Mouse (Mus musculus) CH12.LX (cell line): ENCODE measurements around the gene Tbc1d2. TPM values are rescaled to one million over a fixed set of nuclear protein-coding genes. Genes with fewer than 3 reads are reported as not detected.

Experiments
- DNase-seq: peaks from one replicate; pipeline ENCODE4 v3.0.0-alpha.2; 2013; ENCODE audit errors: extremely low read depth
- H3K27ac ChIP-seq: 2 replicates; pipeline ENCODE4 v1.5.1; 2012; ENCODE audit warnings: low read depth, mild to moderate bottlenecking, control low read depth, moderate library complexity; ENCODE audit not compliant: insufficient read depth
- H3K27me3 ChIP-seq: replicated peaks from 2 replicates; pipeline ENCODE3; 2012; ENCODE audit warnings: inconsistent platforms
- H3K36me3 ChIP-seq, 2 experiments: replicated peaks in 1 of 2; 2 replicates each; pipeline versions ENCODE3 to v1.6.1; 2012; ENCODE audit warnings: inconsistent platforms in 1 of 2, low read length in 1 of 2, mild to moderate bottlenecking in 1 of 2, mixed read lengths in 1 of 2, moderate library complexity in 1 of 2; ENCODE audit not compliant: control insufficient read depth in 1 of 2, insufficient read depth in 1 of 2
- H3K4me1 ChIP-seq, 2 experiments: 2 replicates each; pipeline ENCODE4 v1.6.1; 2012; ENCODE audit warnings: inconsistent platforms in 1 of 2, moderate library complexity in 1 of 2; ENCODE audit not compliant: insufficient read depth in 2 of 2, control insufficient read depth in 1 of 2
- H3K4me2 ChIP-seq: 2 replicates; pipeline ENCODE4 v1.6.1; 2012; ENCODE audit warnings: low read depth, mild to moderate bottlenecking, control low read depth; ENCODE audit not compliant: poor library complexity, insufficient read depth, severe bottlenecking
- H3K4me3 ChIP-seq, 3 experiments: fragments of 150-350 bp in 1 of 3; sonication (generic) in 1 of 3; replicated peaks in 1 of 3; 2 replicates each; pipeline versions ENCODE3 to v1.5.1; 2011 to 2012; ENCODE audit warnings: low read depth in 2 of 3, low read length in 2 of 3, mild to moderate bottlenecking in 2 of 3, moderate library complexity in 2 of 3, control low read depth in 1 of 3, improper control_type of control experiment in 1 of 3, inconsistent platforms in 1 of 3, mixed read lengths in 1 of 3; ENCODE audit not compliant: poor library complexity in 1 of 3
- H3K79me2 ChIP-seq: replicated peaks from 2 replicates; pipeline ENCODE4 v1.6.1; 2012; ENCODE audit warnings: mild to moderate bottlenecking, moderate library complexity; ENCODE audit not compliant: control insufficient read depth, poor library complexity, insufficient read depth, severe bottlenecking; ENCODE audit errors: extremely low read depth
- H3K9ac ChIP-seq: 2 replicates; pipeline ENCODE4 v1.6.1; 2012; ENCODE audit warnings: low read depth, mild to moderate bottlenecking, control low read depth, moderate library complexity; ENCODE audit not compliant: insufficient read depth
- H3K9me3 ChIP-seq: replicated peaks from 2 replicates; pipeline ENCODE3; 2012; ENCODE audit warnings: low read length, inconsistent platforms, mixed read lengths
- BHLHE40 ChIP-seq: IDR thresholded peaks from 2 replicates; pipeline ENCODE4 v1.6.1; 2011; ENCODE audit warnings: mild to moderate bottlenecking, low read depth, low read length, improper control_type of control experiment
- CHD1 ChIP-seq: IDR thresholded peaks from 2 replicates; pipeline ENCODE4 v1.6.1; 2012; ENCODE audit warnings: low read depth, low read length, improper control_type of control experiment, inconsistent platforms
- CHD2 ChIP-seq: IDR thresholded peaks from 2 replicates; pipeline ENCODE4 v1.6.1; 2011; ENCODE audit warnings: low read length, improper control_type of control experiment
- CTCF ChIP-seq, 2 experiments: IDR thresholded peaks in 1 of 2; conservative IDR thresholded peaks in 1 of 2; 2 replicates each; pipeline ENCODE4 v1.5.1; 2011 to 2012; ENCODE audit warnings: low read depth in 2 of 2, low read length in 2 of 2, improper control_type of control experiment in 1 of 2, inconsistent platforms in 1 of 2, mild to moderate bottlenecking in 1 of 2, moderate library complexity in 1 of 2
- E2F4 ChIP-seq: IDR thresholded peaks from 2 replicates; pipeline ENCODE4 v1.6.1; 2011; ENCODE audit warnings: low read depth, low read length, improper control_type of control experiment; ENCODE audit not compliant: insufficient replicate concordance
- ELF1 ChIP-seq: IDR thresholded peaks from 2 replicates; pipeline ENCODE4 v1.6.1; 2014; ENCODE audit warnings: low read depth, mild to moderate bottlenecking, inconsistent platforms, low read length, improper control_type of control experiment
- EP300 ChIP-seq: IDR thresholded peaks from 2 replicates; pipeline ENCODE4 v1.6.1; 2011; ENCODE audit warnings: low read length, improper control_type of control experiment
- ETS1 ChIP-seq: conservative IDR thresholded peaks from 2 replicates; pipeline ENCODE4 v1.6.1; 2012; ENCODE audit warnings: low read depth, mild to moderate bottlenecking, inconsistent platforms, low read length, improper control_type of control experiment, moderate library complexity
- GABPA ChIP-seq: IDR thresholded peaks from 2 replicates; pipeline ENCODE4 v1.6.1; 2012; ENCODE audit warnings: low read depth, low read length, improper control_type of control experiment, inconsistent platforms; ENCODE audit not compliant: insufficient replicate concordance
- HCFC1 ChIP-seq: IDR thresholded peaks from 2 replicates; pipeline ENCODE4 v1.6.1; 2012; ENCODE audit warnings: low read depth, mild to moderate bottlenecking, inconsistent platforms, low read length, improper control_type of control experiment
- JUND ChIP-seq: conservative IDR thresholded peaks from 2 replicates; pipeline ENCODE4 v1.6.1; 2011; ENCODE audit warnings: low read depth, low read length, improper control_type of control experiment
- KAT2A ChIP-seq: IDR thresholded peaks from 2 replicates; pipeline ENCODE4 v1.6.1; 2012; ENCODE audit warnings: low read length, improper control_type of control experiment, inconsistent platforms; ENCODE audit not compliant: insufficient replicate concordance
- MAFK ChIP-seq: IDR thresholded peaks from 2 replicates; pipeline ENCODE4 v1.6.1; 2011; ENCODE audit warnings: low read length, improper control_type of control experiment; ENCODE audit not compliant: insufficient replicate concordance
- MAZ ChIP-seq: IDR thresholded peaks from 2 replicates; pipeline ENCODE4 v1.6.1; 2012; ENCODE audit warnings: low read depth, mild to moderate bottlenecking, inconsistent platforms, low read length, improper control_type of control experiment, moderate library complexity
- MEF2A ChIP-seq: IDR thresholded peaks from 2 replicates; pipeline ENCODE4 v1.6.1; 2014; ENCODE audit warnings: low read depth, mild to moderate bottlenecking, inconsistent platforms, low read length, improper control_type of control experiment, borderline replicate concordance
- MYC ChIP-seq: IDR thresholded peaks from 2 replicates; pipeline ENCODE4 v1.6.1; 2011; ENCODE audit warnings: low read depth, mild to moderate bottlenecking, improper control_type of control experiment, low read length
- NELFE ChIP-seq: IDR thresholded peaks from 2 replicates; pipeline ENCODE4 v1.6.1; 2011; ENCODE audit warnings: low read depth, low read length, improper control_type of control experiment
- NRF1 ChIP-seq: IDR thresholded peaks from 2 replicates; pipeline ENCODE4 v1.6.1; 2014; ENCODE audit warnings: low read depth, mild to moderate bottlenecking, inconsistent platforms, low read length, improper control_type of control experiment, moderate library complexity
- PAX5 ChIP-seq: IDR thresholded peaks from 2 replicates; pipeline ENCODE4 v1.6.1; 2012; ENCODE audit warnings: low read length, inconsistent platforms, mixed read lengths
- POLR2A ChIP-seq: IDR thresholded peaks from 2 replicates; pipeline ENCODE4 v1.6.1; 2011; ENCODE audit warnings: low read depth, mild to moderate bottlenecking, improper control_type of control experiment, low read length
- POLR2AphosphoS2 ChIP-seq: IDR thresholded peaks from 2 replicates; pipeline ENCODE4 v1.6.1; 2011; ENCODE audit warnings: low read depth, low read length, improper control_type of control experiment
- RAD21 ChIP-seq: IDR thresholded peaks from 2 replicates; pipeline ENCODE4 v1.6.1; 2011; ENCODE audit warnings: low read depth, mild to moderate bottlenecking, low read length, improper control_type of control experiment, moderate library complexity
- RCOR1 ChIP-seq: conservative IDR thresholded peaks from 2 replicates; pipeline ENCODE4 v1.6.1; 2012; ENCODE audit warnings: low read depth, mild to moderate bottlenecking, inconsistent platforms, low read length, improper control_type of control experiment
- SMC3 ChIP-seq: IDR thresholded peaks from 2 replicates; pipeline ENCODE4 v1.6.1; 2011; ENCODE audit warnings: low read depth, low read length, improper control_type of control experiment
- TBP ChIP-seq: conservative IDR thresholded peaks from 2 replicates; pipeline ENCODE4 v1.6.1; 2011; ENCODE audit warnings: low read depth, low read length, improper control_type of control experiment
- TCF12 ChIP-seq: IDR thresholded peaks from 2 replicates; pipeline ENCODE4 v1.6.1; 2014; ENCODE audit warnings: low read depth, mild to moderate bottlenecking, inconsistent platforms, low read length, improper control_type of control experiment
- UBTF ChIP-seq: IDR thresholded peaks from 2 replicates; pipeline ENCODE4 v1.6.1; 2012; ENCODE audit warnings: low read depth, mild to moderate bottlenecking, inconsistent platforms, low read length, improper control_type of control experiment, moderate library complexity
- ZC3H11A ChIP-seq: IDR thresholded peaks from 2 replicates; pipeline ENCODE4 v1.6.1; 2012; ENCODE audit warnings: low read depth, mild to moderate bottlenecking, inconsistent platforms, low read length, improper control_type of control experiment
- ZKSCAN1 ChIP-seq: IDR thresholded peaks from 2 replicates; pipeline ENCODE4 v1.6.1; 2012; ENCODE audit warnings: low read depth, inconsistent platforms, low read length, improper control_type of control experiment, borderline replicate concordance
- ZNF384 ChIP-seq: IDR thresholded peaks from 2 replicates; pipeline ENCODE4 v1.6.1; 2012; ENCODE audit warnings: low read depth, low read length, improper control_type of control experiment, inconsistent platforms
- dilution Hi-C: fragments of 300-500 bp; cut with MboI; formaldehyde crosslinking; loops from 2 replicates; pipeline ENCODE4 v1.14.3; 2020; ENCODE audit warnings: low sequenced_read_pairs; ENCODE audit not compliant: extremely low pct_unique_long_range_greater_than_20kb, extremely low pct_ligation_motif_present
- in situ Hi-C: fragments of 300-500 bp; cut with MboI; formaldehyde crosslinking; loops from 3 replicates; pipeline ENCODE4 v1.14.3; 2019; ENCODE audit warnings: low sequenced_read_pairs, low pct_ligation_motif_present, low pct_unique_long_range_greater_than_20kb, mixed read lengths
- polyA plus RNA-seq: library from polyadenylated mRNA; unstranded; fragments of >175 nt; gene quantifications from 2 replicates; pipeline ENCODE4 v1.2.1, GENCODE M21; 2012; ENCODE audit warnings: low read depth; ENCODE audit not compliant: insufficient read length
- total RNA-seq, 2 experiments: library from RNA; depleted of rRNA; stranded (reverse); fragments of 300-350 nt in 1 of 2; fragments of >200 nt in 1 of 2; gene quantifications; 2 replicates each; pipeline ENCODE4 v1.2.3; 2012 to 2014

The Tbc1d2 gene
- total and polyA plus RNA-seq, 3 experiments, result 0.12 to 1.1 (median 0.29) TPM

- DNase-seq, result no peak
- H3K4me2 ChIP-seq, result peak overlapping the region; percentile 66
- peaks cover 3 to 17% of the 10 kb centered on the region in 2 experiments for H3K36me3 ChIP-seq
- H3K9me3 ChIP-seq, result no peaks in the 10 kb centered on the region
- no peaks in the 10 kb centered on the region for H3K27me3 ChIP-seq
- in situ Hi-C loops (no loop called here), dilution Hi-C loops (no loop called here)
- no peak for TF ChIP-seq TCF12
- no peak for TF ChIP-seq GABPA
- no peak for TF ChIP-seq ZC3H11A
- no peak for TF ChIP-seq POLR2A
- no peak for TF ChIP-seq MAZ
- no peak for TF ChIP-seq KAT2A
- TF ChIP-seq NRF1, result no peak
- no peak for TF ChIP-seq JUND
- no peak for TF ChIP-seq PAX5
- TF ChIP-seq EP300, result no peak
- no peak for TF ChIP-seq SMC3
- no peak for TF ChIP-seq POLR2AphosphoS2
- TF ChIP-seq ZKSCAN1, result no peak
- no peak for TF ChIP-seq MYC
- TF ChIP-seq NELFE, result no peak
- TF ChIP-seq TBP, result no peak
- no peak for TF ChIP-seq ZNF384
- no peak for TF ChIP-seq ETS1
- TF ChIP-seq UBTF, result no peak
- peak overlapping the region; percentile 58 for H3K9ac ChIP-seq
- H3K4me1 ChIP-seq, result peaks cover 29 to 74% of the 10 kb centered on the region in 2 experiments
- peak overlapping the region; percentile 33; the same call in 1 of the 2 replicates for H3K27ac ChIP-seq
- peak overlapping the region in 2 of 3 experiments; percentile 59 to 99 for H3K4me3 ChIP-seq
- H3K79me2 ChIP-seq, result peaks cover 40% of the 10 kb centered on the region
These were observed 47.3 kb downstream of the Tbc1d2 start for GRCm38 (mm10) chr4:46602704-46603103.

- DNase-seq, result peak; percentile 88
- H3K4me2 ChIP-seq, result peak within 1 kb of the TSS; percentile 94
- H3K4me3 ChIP-seq, result peak within 1 kb of the TSS; percentile 59 to 99 (median 89)
- H3K9ac ChIP-seq, result peak within 1 kb of the TSS; percentile 98
- peaks cover 25 to 73% of the 10 kb centered on the region in 2 experiments for H3K4me1 ChIP-seq
- H3K9me3 ChIP-seq, result no peaks in the 10 kb centered on the region
- dilution Hi-C loops (no loop called here), in situ Hi-C loops (no loop called here)
- H3K27me3 ChIP-seq, result no peaks in the 10 kb centered on the region
- H3K27ac ChIP-seq, result peak within 1 kb of the TSS; percentile 85
- H3K36me3 ChIP-seq, result peaks cover 3 to 23% of the 10 kb centered on the region in 2 experiments
- peaks cover 48% of the 10 kb centered on the region for H3K79me2 ChIP-seq
- TF ChIP-seq EP300, result no peak
- no peak for TF ChIP-seq ZKSCAN1
- TF ChIP-seq CHD1, result no peak; the same call in 1 of the 2 replicates
- TF ChIP-seq RCOR1, result peak; percentile 57; the same call in 1 of the 2 replicates
- peak; percentile 57 for TF ChIP-seq BHLHE40
- TF ChIP-seq MYC, result peak; percentile 80
- no peak for TF ChIP-seq PAX5
- TF ChIP-seq ETS1, result peak; percentile 70
- TF ChIP-seq TCF12, result peak; percentile 79
- TF ChIP-seq CHD2, result no peak; the same call in 1 of the 2 replicates
- 0 out of 2 replicates have a peak, but pooled peaks have one; percentile 15 for TF ChIP-seq GABPA
- TF ChIP-seq TBP, result no peak
- TF ChIP-seq KAT2A, result no peak
- TF ChIP-seq NRF1, result peak; percentile 82
- no peak for TF ChIP-seq ZNF384
- peak; percentile 54 for TF ChIP-seq RAD21
- TF ChIP-seq ELF1, result peak; percentile 71; the same call in 1 of the 2 replicates
- peak; percentile 31 to 85; a peak in 3 of 4 replicates for TF ChIP-seq CTCF (conservative IDR thresholded peaks at IDR 0.05 in 1 of 2, IDR thresholded peaks at IDR 0.05 in 1 of 2; ENCODE audit: low read depth in 2 of 2, low read length in 2 of 2)
- TF ChIP-seq E2F4, result 0 out of 2 replicates have a peak, but pooled peaks have one; percentile 40
- TF ChIP-seq HCFC1, result peak; percentile 52
- TF ChIP-seq POLR2AphosphoS2, result no peak
- TF ChIP-seq MAFK, result no peak
- peak; percentile 82 for TF ChIP-seq MEF2A
- 0 out of 2 replicates have a peak, but pooled peaks have one; percentile 6 for TF ChIP-seq ZC3H11A
These were observed 48.1 kb downstream of the Tbc1d2 start, which contains the start of gene Coro2a for GRCm38 (mm10) chr4:46601844-46602423. Gene Coro2a, minus strand, starts transcription at chr4:46602202.
